Mouse (Mus musculus) embryo, embryonic 10.5 days (tissue): Measurements from ENCODE around the gene Cep63.

Source experiments
- DNase-seq: peaks from one replicate; pipeline ENCODE4 v3.0.0-alpha.2; 2015; ENCODE audit warnings: low spot score

Gene Cep63

GRCm38 (mm10) chr9:102558463-102558862 lies 67.9 kb downstream of the Cep63 start:
- no peak for DNase-seq

- no peak for DNase-seq
Measured at GRCm38 (mm10) chr9:102553781-102554180, 72.6 kb downstream of the Cep63 start.

GRCm38 (mm10) chr9:102551771-102552170 lies 74.6 kb downstream of the Cep63 start:
- DNase-seq, result peak; percentile 25

GRCm38 (mm10) chr9:102549211-102549610 lies 77.1 kb downstream of the Cep63 start:
- DNase-seq, result no peak

GRCm38 (mm10) chr9:102547028-102547354 lies 79.3 kb downstream of the Cep63 start:
- DNase-seq, result peak; percentile 6

- DNase-seq, result no peak
Measured at GRCm38 (mm10) chr9:102546256-102547027, 79.9 kb downstream of the Cep63 start.

GRCm38 (mm10) chr9:102545406-102546255 lies 80.7 kb downstream of the Cep63 start:
- DNase-seq, result peak; percentile 48

- peak; percentile 95 for DNase-seq
Measured at GRCm38 (mm10) chr9:102544773-102545366, 81.5 kb downstream of the Cep63 start.

- DNase-seq, result peak; percentile 24
Measured at GRCm38 (mm10) chr9:102544116-102544772, 82.1 kb downstream of the Cep63 start.

- no peak for DNase-seq
Measured at GRCm38 (mm10) chr9:102543761-102544115, 82.6 kb downstream of the Cep63 start.

GRCm38 (mm10) chr9:102542540-102542939 lies 83.8 kb downstream of the Cep63 start:
- DNase-seq, result no peak

- no peak for DNase-seq
Measured at GRCm38 (mm10) chr9:102541666-102542065, 84.7 kb downstream of the Cep63 start.

- DNase-seq, result no peak
Measured at GRCm38 (mm10) chr9:102539699-102540098, 86.6 kb downstream of the Cep63 start.

- DNase-seq, result no peak
Measured at GRCm38 (mm10) chr9:102536968-102537367, 89.4 kb downstream of the Cep63 start.
